Mouse (Mus musculus) heart, embryonic 12.5 days (tissue): ENCODE measurements around the gene Adamts18. TPM values are rescaled to one million over a fixed set of nuclear protein-coding genes. Genes with fewer than 3 reads are reported as not detected.
"Not testable (repeated sequence)": the region's sequence is repeated elsewhere in the genome, so short reads cannot be mapped to it uniquely, and the experiment has no call there.

Experiments
- ATAC-seq: fragments of 200-750 bp; cut with Nextera tagmentation; 2 replicates; pipeline ENCODE4 v1.8.0; 2017; ENCODE audit warnings: moderate TSS enrichment, moderate library complexity; ENCODE audit not compliant: insufficient number of reproducible peaks, low FRiP score
- H3K27ac ChIP-seq: fragments of 300-500 bp; sonication (generic); 2 replicates; pipeline ENCODE4 v1.5.1; 2016; ENCODE audit warnings: mild to moderate bottlenecking, moderate library complexity; ENCODE audit not compliant: poor library complexity, severe bottlenecking
- H3K27me3 ChIP-seq: fragments of 300-500 bp; sonication (generic); replicated peaks from 2 replicates; pipeline ENCODE4 v1.6.1; 2016; ENCODE audit warnings: mild to moderate bottlenecking, moderate library complexity
- H3K36me3 ChIP-seq: fragments of 300-500 bp; sonication (generic); 2 replicates; pipeline ENCODE4 v1.6.1; 2016; ENCODE audit warnings: mild to moderate bottlenecking, moderate library complexity
- H3K4me1 ChIP-seq: fragments of 300-500 bp; sonication (generic); replicated peaks from 2 replicates; pipeline ENCODE4 v1.6.1; 2016; ENCODE audit warnings: mild to moderate bottlenecking
- H3K4me2 ChIP-seq: fragments of 300-500 bp; sonication (generic); 2 replicates; pipeline ENCODE4 v1.6.1; 2016; ENCODE audit warnings: mild to moderate bottlenecking, moderate library complexity
- H3K4me3 ChIP-seq: fragments of 300-500 bp; sonication (generic); 2 replicates; pipeline ENCODE4 v1.5.1; 2016; ENCODE audit warnings: mild to moderate bottlenecking
- H3K9ac ChIP-seq: fragments of 300-500 bp; sonication (generic); 2 replicates; pipeline ENCODE4 v1.6.1; 2016; ENCODE audit warnings: mild to moderate bottlenecking, moderate library complexity
- H3K9me3 ChIP-seq: fragments of 300-500 bp; sonication (generic); replicated peaks from 2 replicates; pipeline ENCODE4 v1.6.1; 2016; ENCODE audit warnings: mild to moderate bottlenecking, moderate library complexity
- WGBS: fragments of 180-500 bp; shearing (Covaris S2); methylation state at CpG from one replicate; pipeline ENCODE4 v1.1.7; 2016; 5-methylcytosine and 5-hydroxymethylcytosine counted together
- polyA plus RNA-seq: library from polyadenylated mRNA; unstranded; fragments of >200 nt; fragmentation: Nextera tagmentation; extraction: Ambion mirVana; gene quantifications from 2 replicates; pipeline ENCODE4 v1.2.1, GENCODE M21; 2016

Adamts18 gene
- polyA plus RNA-seq, 1 experiment from 2014 or later, result 0.89 TPM

GRCm38 (mm10) chr8:113800556-113800955 is 48.0 kb downstream of the Adamts18 start:
- H3K4me3 ChIP-seq, H3K36me3 ChIP-seq, H3K27me3 ChIP-seq, H3K9ac ChIP-seq, H3K27ac ChIP-seq, H3K4me2 ChIP-seq, ATAC-seq, H3K9me3 ChIP-seq, H3K4me1 ChIP-seq: not testable (repeated sequence)
- no CpG with 5 or more reads among the region's 5 CpGs for WGBS

GRCm38 (mm10) chr8:113799550-113799949 is 49.0 kb downstream of the Adamts18 start:
- H3K27ac ChIP-seq, result no peak overlapping the region
- no CpG with 5 or more reads among the region's 5 CpGs for WGBS
- H3K9ac ChIP-seq, result no peak overlapping the region
- H3K36me3 ChIP-seq, result no peaks in the 10 kb centered on the region
- H3K4me2 ChIP-seq, result no peak overlapping the region
- ATAC-seq, result no peak
- H3K4me1 ChIP-seq, result no peaks in the 10 kb centered on the region
- H3K27me3 ChIP-seq, result no peaks in the 10 kb centered on the region
- no peak overlapping the region for H3K4me3 ChIP-seq
- no peaks in the 10 kb centered on the region for H3K9me3 ChIP-seq

GRCm38 (mm10) chr8:113791856-113792255 is 56.7 kb downstream of the Adamts18 start:
- Histone ChIP-seq H3K9me3 (no peaks in the 10 kb centered on the region), H3K4me3 (no peak overlapping the region), H3K27me3 (no peaks in the 10 kb centered on the region), H3K36me3 (no peaks in the 10 kb centered on the region), H3K27ac (no peak overlapping the region), H3K4me2 (no peak overlapping the region), H3K9ac (no peak overlapping the region), H3K4me1 (no peaks in the 10 kb centered on the region)
- WGBS, result no CpG with 5 or more reads among the region's 13 CpGs
- no peak for ATAC-seq

GRCm38 (mm10) chr8:113791061-113791460 is 57.5 kb downstream of the Adamts18 start:
- no peaks in the 10 kb centered on the region for H3K36me3 ChIP-seq
- no peak for ATAC-seq
- no peaks in the 10 kb centered on the region for H3K9me3 ChIP-seq
- H3K9ac ChIP-seq, result no peak overlapping the region
- no CpG with 5 or more reads among the region's 3 CpGs for whole genome bisulfite sequencing
- no peak overlapping the region for H3K27ac ChIP-seq
- H3K27me3 ChIP-seq, result no peaks in the 10 kb centered on the region
- no peaks in the 10 kb centered on the region for H3K4me1 ChIP-seq
- no peak overlapping the region for H3K4me2 ChIP-seq
- no peak overlapping the region for H3K4me3 ChIP-seq

- no peak for ATAC-seq
- whole genome bisulfite sequencing, result no CpG with 5 or more reads among the region's 3 CpGs
Measured at GRCm38 (mm10) chr8:113783711-113784110, 64.8 kb downstream of the Adamts18 start.

GRCm38 (mm10) chr8:113781554-113781953 is 67.0 kb downstream of the Adamts18 start:
- Histone ChIP-seq H3K4me1 (no peaks in the 10 kb centered on the region), H3K27ac (no peak overlapping the region), H3K4me2 (no peak overlapping the region), H3K4me3 (no peak overlapping the region), H3K36me3 (no peaks in the 10 kb centered on the region), H3K9me3 (no peaks in the 10 kb centered on the region), H3K27me3 (no peaks in the 10 kb centered on the region), H3K9ac (no peak overlapping the region)
- ATAC-seq, result no peak
- WGBS, result 60% methylated on average over 2 of the region's 2 CpGs

More at GRCm38 (mm10) chr8:113783711-113784110, 64.8 kb downstream of the Adamts18 start:
- Histone ChIP-seq H3K4me2 (no peak overlapping the region), H3K36me3 (no peaks in the 10 kb centered on the region), H3K9me3 (no peaks in the 10 kb centered on the region), H3K4me1 (no peaks in the 10 kb centered on the region), H3K4me3 (no peak overlapping the region), H3K27me3 (no peaks in the 10 kb centered on the region), H3K9ac (no peak overlapping the region), H3K27ac (no peak overlapping the region)

GRCm38 (mm10) chr8:113775361-113775760 is 73.2 kb downstream of the Adamts18 start:
- no peak overlapping the region for H3K4me2 ChIP-seq
- ATAC-seq, result no peak
- WGBS, result 79% methylated on average over 6 of the region's 6 CpGs

GRCm38 (mm10) chr8:113768861-113769410 is 79.6 kb downstream of the Adamts18 start:
- no peak overlapping the region for H3K27ac ChIP-seq
- no peaks in the 10 kb centered on the region for H3K9me3 ChIP-seq
- H3K4me1 ChIP-seq, result no peaks in the 10 kb centered on the region
- H3K36me3 ChIP-seq, result no peaks in the 10 kb centered on the region
- H3K4me3 ChIP-seq, result no peak overlapping the region
- ATAC-seq, result no peak
- H3K4me2 ChIP-seq, result no peak overlapping the region
- H3K9ac ChIP-seq, result no peak overlapping the region
- 60% methylated on average over 8 of the region's 8 CpGs for WGBS
- no peaks in the 10 kb centered on the region for H3K27me3 ChIP-seq

More at GRCm38 (mm10) chr8:113775361-113775760, 73.2 kb downstream of the Adamts18 start:
- Histone ChIP-seq H3K4me3 (no peak overlapping the region), H3K27me3 (no peaks in the 10 kb centered on the region), H3K9me3 (no peaks in the 10 kb centered on the region), H3K36me3 (no peaks in the 10 kb centered on the region), H3K9ac (no peak overlapping the region), H3K27ac (no peak overlapping the region), H3K4me1 (no peaks in the 10 kb centered on the region)

GRCm38 (mm10) chr8:113765121-113765520 is 83.4 kb downstream of the Adamts18 start:
- H3K4me3 ChIP-seq, result no peak overlapping the region

GRCm38 (mm10) chr8:113763592-113764355 is 84.8 kb downstream of the Adamts18 start:
- Histone ChIP-seq H3K36me3 (no peaks in the 10 kb centered on the region), H3K27ac (no peak overlapping the region), H3K4me1 (no peaks in the 10 kb centered on the region), H3K4me2 (no peak overlapping the region), H3K9me3 (no peaks in the 10 kb centered on the region), H3K4me3 (no peak overlapping the region), H3K9ac (no peak overlapping the region), H3K27me3 (no peaks in the 10 kb centered on the region)
- no peak for ATAC-seq
- 69% methylated on average over 10 of the region's 10 CpGs for WGBS

More at GRCm38 (mm10) chr8:113765121-113765520, 83.4 kb downstream of the Adamts18 start:
- no peak for ATAC-seq
- H3K27me3 ChIP-seq, result no peaks in the 10 kb centered on the region
- no peak overlapping the region for H3K27ac ChIP-seq
- 81% methylated on average over 4 of the region's 4 CpGs for WGBS
- no peak overlapping the region for H3K4me2 ChIP-seq
- H3K9me3 ChIP-seq, result no peaks in the 10 kb centered on the region
- H3K36me3 ChIP-seq, result no peaks in the 10 kb centered on the region
- H3K9ac ChIP-seq, result no peak overlapping the region
- no peaks in the 10 kb centered on the region for H3K4me1 ChIP-seq

GRCm38 (mm10) chr8:113762101-113762500 is 86.4 kb downstream of the Adamts18 start:
- H3K9ac ChIP-seq, result no peak overlapping the region
- H3K36me3 ChIP-seq, result no peaks in the 10 kb centered on the region
- no peak for ATAC-seq
- no peaks in the 10 kb centered on the region for H3K27me3 ChIP-seq
- no peaks in the 10 kb centered on the region for H3K9me3 ChIP-seq
- no peak overlapping the region for H3K4me2 ChIP-seq
- no peak overlapping the region for H3K4me3 ChIP-seq
- WGBS, result 62% methylated on average over 6 of the region's 6 CpGs
- H3K27ac ChIP-seq, result no peak overlapping the region
- H3K4me1 ChIP-seq, result no peaks in the 10 kb centered on the region
